Comparison of ENCODE assay signal across 9 mouse cellular contexts in the genomic region with DNA sequence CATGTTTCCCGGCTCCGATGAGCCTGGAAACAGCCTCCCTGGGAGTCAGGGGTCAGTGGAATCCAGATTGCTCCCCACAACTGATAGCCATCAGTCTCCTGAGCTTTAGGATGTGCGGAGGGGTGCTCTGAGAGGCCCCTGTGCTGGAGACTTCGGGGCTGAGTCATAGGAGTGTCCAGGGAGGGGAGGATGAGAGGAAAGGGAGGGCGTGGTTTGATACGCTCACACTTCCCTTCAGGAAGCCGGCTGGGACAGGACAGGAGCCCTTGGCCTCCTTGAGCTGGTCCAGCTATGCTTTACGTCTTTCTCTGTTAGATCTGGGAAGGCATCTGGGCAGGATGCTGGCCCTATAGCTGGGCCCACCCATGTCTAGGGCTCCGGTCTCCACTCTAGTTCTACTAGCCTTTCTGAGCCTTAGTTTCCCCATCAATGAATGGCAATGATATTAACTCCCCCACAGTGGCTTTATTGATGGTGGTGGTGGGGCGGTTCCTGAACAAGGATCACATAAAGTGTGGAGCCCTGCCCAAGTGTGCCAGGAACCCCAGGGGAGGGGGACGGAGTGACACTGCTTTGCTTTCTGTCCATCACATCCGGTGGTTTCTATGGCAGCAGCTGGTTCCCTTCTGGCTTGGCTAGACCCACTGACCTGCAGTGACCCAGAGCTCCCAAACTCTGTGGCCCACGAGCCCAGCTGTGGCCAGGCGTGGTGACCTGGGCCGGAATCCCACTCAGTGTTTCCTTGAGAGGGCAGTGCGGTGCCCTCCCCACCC. TPM values are rescaled to one million over a fixed set of nuclear protein-coding genes. Genes with fewer than 3 reads are reported as not detected.
DNase-seq lines count a peak whose midpoint lies in the region; ATAC-seq and TF ChIP-seq lines count a peak whose summit lies in the region.
"Had no signal": no experiment of that assay in that cellular context is flagged by ENCODE, and none has a peak within 500 bp of the region (broad histone marks: within the 10 kb centered on the region; RNA-seq: fewer than 3 reads in every experiment).

No protein-coding gene starts in this region.

- peak overlapping the region; percentile 46 for H3K27ac ChIP-seq in heart, embryonic 15.5 days
- no peak overlapping the region for H3K27ac ChIP-seq in thymus, adult 2 months (ENCODE audit: control insufficient read depth, insufficient read depth, low read length)

- H3K9me3 ChIP-seq in heart, embryonic 15.5 days (replicated peaks), result no peaks in the 10 kb centered on the region

- peak overlapping the region; percentile 10; the same call in 1 of the 2 replicates for H3K4me2 ChIP-seq in heart, embryonic 15.5 days

- H3K4me1 ChIP-seq in heart, embryonic 15.5 days (replicated peaks), result peaks cover 32% of the 10 kb centered on the region
- H3K4me1 ChIP-seq in thymus, adult 2 months (replicated peaks; ENCODE audit: control insufficient read depth, insufficient read depth, low read length), result peaks cover 11% of the 10 kb centered on the region; the same call in 1 of the 2 replicates

- no peaks in the 10 kb centered on the region for H3K27me3 ChIP-seq in heart, embryonic 15.5 days
- no peaks in the 10 kb centered on the region for H3K27me3 ChIP-seq in thymus, adult 2 months (ENCODE audit: control insufficient read depth, insufficient read depth, low read length)

- WGBS in heart, embryonic 15.5 days, result 42% methylated on average over 16 of the region's 16 CpGs
- 71% methylated on average over 16 of the region's 16 CpGs for WGBS in thymus, adult 2 months

- no peak for TF ChIP-seq CTCF in thymus, adult 2 months (IDR thresholded peaks at IDR 0.05; ENCODE audit: borderline replicate concordance, control insufficient read depth, extremely low read depth, insufficient read depth, low read length, poor library complexity)

- ATAC-seq in heart, embryonic 15.5 days (replicated peaks; ENCODE audit: insufficient number of reproducible peaks, insufficient read depth, low FRiP score, low read depth), result peak; percentile 73
- ATAC-seq in megakaryocyte, adult 5-6 weeks (ENCODE audit: poor library complexity, severe bottlenecking), result peak; percentile 73

- TF ChIP-seq POLR2A in thymus, adult 2 months (IDR thresholded peaks at IDR 0.05; ENCODE audit: control insufficient read depth, extremely low read depth, insufficient read depth, low read length, poor library complexity), result no peak

- peak; percentile 27 to 31 for DNase-seq in cerebellum, postnatal 10 days
- DNase-seq in cerebellum, adult 8-10 months, result no peak
- peak; percentile 65 to 77 for DNase-seq in kidney, postnatal 25 days
- no peak for DNase-seq in T-cell, adult 2 months (ENCODE audit: low spot score)
- no peak for DNase-seq in urinary bladder, postnatal 36 days (ENCODE audit: low spot score in 2 of 2)
- DNase-seq in thymus, adult 2 months, result no peak

- H3K36me3 ChIP-seq in heart, embryonic 15.5 days, result no peaks in the 10 kb centered on the region
- H3K36me3 ChIP-seq in thymus, adult 2 months (ENCODE audit: control insufficient read depth, insufficient read depth, low read length), result no peaks in the 10 kb centered on the region

- H3K4me3 ChIP-seq in heart, embryonic 15.5 days, result no peak overlapping the region
- H3K4me3 ChIP-seq in thymus, adult 2 months (ENCODE audit: control insufficient read depth, insufficient read depth, low read length), result no peak overlapping the region

- H3K9ac ChIP-seq in heart, embryonic 15.5 days, result no peak overlapping the region

RNA-seq across cellular contexts. Expression of a gene that starts 33.3 kb away (rescaled TPM):
- polyA plus RNA-seq in heart, embryonic 15.5 days (2015; fragmentation: Nextera tagmentation; extraction: Ambion mirVana), result 0.16 and 0.38 TPM in 2 replicates
- total RNA-seq in megakaryocyte, adult 5-6 weeks (2015), result 0.23 and 0.29 TPM in 2 replicates
- total RNA-seq in megakaryocyte, adult 5-6 weeks (2017), result not detected in 2 replicates
- polyA plus RNA-seq in thymus, adult 2 months (2012; rRNA removed), result 0.31 and 0.34 TPM in 2 replicates
- polyA plus RNA-seq: cortical plate, adult 2 months had no signal

RNA-seq across cellular contexts. Expression of a gene that starts 49.6 kb away (rescaled TPM):
- 153 and 176 TPM in 2 replicates for polyA plus RNA-seq in heart, embryonic 15.5 days (2015; fragmentation: Nextera tagmentation; extraction: Ambion mirVana)
- 193 and 196 TPM in 2 replicates for total RNA-seq in megakaryocyte, adult 5-6 weeks (2015)
- total RNA-seq in megakaryocyte, adult 5-6 weeks (2017), result 339 and 406 TPM in 2 replicates
- 217 and 252 TPM in 2 replicates for polyA plus RNA-seq in thymus, adult 2 months (2012; rRNA removed)

Comparison
In these comparisons a context has a peak if more than half of its experiments do, and no peak if none do; other contexts are left out.
1. DNase-seq: peak in cerebellum, postnatal 10 days (2 of 2) and kidney, postnatal 25 days (2 of 2); none in cerebellum, adult 8-10 months (single experiment), T-cell, adult 2 months (single experiment), urinary bladder, postnatal 36 days (0 of 2) and thymus, adult 2 months (single experiment).